Mouse (Mus musculus) midbrain, postnatal 0 days (tissue): ENCODE measurements around the gene Pagr1b. TPM values are rescaled to one million over a fixed set of nuclear protein-coding genes. Genes with fewer than 3 reads are reported as not detected.
A peak's percentile ranks its signal among the peaks of the same experiment; 100 is the strongest.

Source experiments
- ATAC-seq: fragments of 200-750 bp; cut with Nextera tagmentation; 2 replicates; pipeline ENCODE4 v1.8.0; 2017; ENCODE audit warnings: moderate number of reproducible peaks, mild to moderate bottlenecking, moderate TSS enrichment, moderate library complexity; ENCODE audit not compliant: low FRiP score
- DNase-seq: peaks from one replicate; pipeline ENCODE4 v3.0.0-alpha.2; 2015; ENCODE audit warnings: low spot score
- H3K27ac ChIP-seq: fragments of 300-500 bp; sonication (generic); 2 replicates; pipeline ENCODE4 v1.5.1; 2014; ENCODE audit warnings: low read depth, mild to moderate bottlenecking, low read length, mixed read lengths
- H3K27me3 ChIP-seq: fragments of 300-500 bp; sonication (generic); 2 replicates; pipeline ENCODE4 v1.6.1; 2014; ENCODE audit warnings: low read length, control low read depth, mixed read lengths; ENCODE audit not compliant: insufficient read depth
- H3K36me3 ChIP-seq: fragments of 300-500 bp; sonication (generic); 2 replicates; pipeline ENCODE4 v1.6.1; 2014; ENCODE audit warnings: low read length, control low read depth, mixed read lengths; ENCODE audit not compliant: insufficient read depth
- H3K4me1 ChIP-seq: fragments of 300-500 bp; sonication (generic); 2 replicates; pipeline ENCODE4 v1.6.1; 2014; ENCODE audit warnings: mild to moderate bottlenecking, control low read depth, antibody characterized with exemption, low read length, mixed read lengths; ENCODE audit not compliant: insufficient read depth
- H3K4me2 ChIP-seq: fragments of 300-500 bp; sonication (generic); 2 replicates; pipeline ENCODE4 v1.6.1; 2014; ENCODE audit warnings: low read depth, mild to moderate bottlenecking, low read length, mixed read lengths; ENCODE audit not compliant: poor library complexity, severe bottlenecking
- H3K4me3 ChIP-seq: fragments of 300-500 bp; sonication (generic); 2 replicates; pipeline ENCODE4 v1.5.1; 2014; ENCODE audit warnings: low read depth, mild to moderate bottlenecking, low read length, moderate library complexity
- H3K9ac ChIP-seq: fragments of 300-500 bp; sonication (generic); replicated peaks from 2 replicates; pipeline ENCODE4 v1.6.1; 2014; ENCODE audit warnings: mild to moderate bottlenecking, low read length, moderate library complexity, mixed read lengths; ENCODE audit not compliant: poor library complexity, severe bottlenecking
- H3K9me3 ChIP-seq: fragments of 300-500 bp; sonication (generic); 2 replicates; pipeline ENCODE4 v1.6.1; 2016; ENCODE audit warnings: low read length, control low read depth
- CTCF ChIP-seq: IDR thresholded peaks from 2 replicates; pipeline ENCODE4 v1.5.1; 2016; ENCODE audit warnings: antibody characterized with exemption, mild to moderate bottlenecking
- WGBS: fragments of 180-500 bp; shearing (Covaris S2); extraction: QIAGEN DNeasy Blood & Tissue Kit; methylation state at CpG from one replicate; pipeline ENCODE4 v1.1.7; 2014; 5-methylcytosine and 5-hydroxymethylcytosine counted together
- polyA plus RNA-seq: library from polyadenylated mRNA; unstranded; fragments of >200 nt; fragmentation: Nextera tagmentation; extraction: Ambion mirVana; gene quantifications from 2 replicates; pipeline ENCODE4 v1.2.1, GENCODE M21; 2015
- total RNA-seq: library from RNA; depleted of rRNA; stranded (reverse); fragments of >200 nt; gene quantifications from 2 replicates; pipeline ENCODE4 v1.2.3, GENCODE M21; 2014

Pagr1b gene
- total and polyA plus RNA-seq, 2 experiments from 2014 or later, result 2.4 TPM; not detected in 1

DNA sequence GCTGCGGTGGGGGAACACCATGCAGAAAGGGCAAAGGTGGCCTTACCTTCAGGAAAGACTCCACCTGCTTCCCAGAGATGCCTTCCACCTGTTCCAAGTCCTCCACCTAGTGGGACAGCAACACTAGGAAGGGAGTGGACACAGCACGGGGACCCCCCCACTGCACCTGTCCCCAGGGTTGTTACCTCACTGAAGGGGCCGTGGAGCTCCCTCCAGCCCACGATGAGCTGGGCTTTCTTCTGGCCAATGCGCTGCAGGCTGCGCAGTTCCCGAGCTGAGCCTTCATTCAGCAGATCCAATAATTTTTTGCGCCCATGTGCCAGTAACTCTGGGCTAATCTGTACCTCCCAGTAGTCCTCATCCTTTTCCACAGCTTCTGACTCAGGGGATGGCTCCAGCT, 11.6 kb upstream of the Pagr1b start:
- Histone ChIP-seq H3K27ac (peak overlapping the region; percentile 99), H3K4me3 (peak overlapping the region; percentile 90), H3K4me1 (peaks cover 21% of the 10 kb centered on the region), H3K9ac (peak overlapping the region; percentile 79), H3K4me2 (peak overlapping the region; percentile 76), H3K9me3 (no peaks in the 10 kb centered on the region), H3K27me3 (no peaks in the 10 kb centered on the region), H3K36me3 (peaks cover 8% of the 10 kb centered on the region)
- peak; percentile 11 for TF ChIP-seq CTCF
- 53% methylated on average over 8 of the region's 8 CpGs for WGBS
- no peak for DNase-seq
- no peak for ATAC-seq

GRCm38 (mm10) chr7:127026984-127027726, 10.9 kb upstream of the Pagr1b start, which contains the start of gene Maz:
Gene Maz (minus strand): TSS chr7:127027037.
- Histone ChIP-seq H3K4me2 (peak within 1 kb of the TSS; percentile 76), H3K9ac (peak within 1 kb of the TSS; percentile 96), H3K4me1 (peaks cover 21% of the 10 kb centered on the region), H3K9me3 (no peaks in the 10 kb centered on the region), H3K27ac (peak within 1 kb of the TSS; percentile 99), H3K27me3 (no peaks in the 10 kb centered on the region), H3K4me3 (peak within 1 kb of the TSS; percentile 90), H3K36me3 (peaks cover 15% of the 10 kb centered on the region)
- no peak for TF ChIP-seq CTCF
- ATAC-seq (peak; percentile 94), DNase-seq (peak; percentile 100)
- WGBS, result under 1% methylated on average over 47 of the region's 63 CpGs

GRCm38 (mm10) chr7:127026616-127026983, 10.3 kb upstream of the Pagr1b start:
- H3K27ac ChIP-seq, result peak overlapping the region; percentile 99
- H3K27me3 ChIP-seq, result no peaks in the 10 kb centered on the region
- H3K4me2 ChIP-seq, result peak overlapping the region; percentile 76
- peaks cover 15% of the 10 kb centered on the region for H3K36me3 ChIP-seq
- TF ChIP-seq CTCF, result no peak
- WGBS, result no CpG with 5 or more reads among the region's 48 CpGs
- no peak for DNase-seq
- ATAC-seq, result 0 out of 2 replicates have a peak, but pooled peaks have one; percentile 1
- no peaks in the 10 kb centered on the region for H3K9me3 ChIP-seq
- H3K4me1 ChIP-seq, result peaks cover 21% of the 10 kb centered on the region
- H3K9ac ChIP-seq, result peak overlapping the region; percentile 96
- peak overlapping the region; percentile 90 for H3K4me3 ChIP-seq

GRCm38 (mm10) chr7:127026161-127026600, 9.9 kb upstream of the Pagr1b start:
- WGBS, result under 1% methylated on average over 16 of the region's 48 CpGs
- Histone ChIP-seq H3K9ac (peak overlapping the region; percentile 96), H3K4me2 (peak overlapping the region; percentile 76), H3K27ac (peak overlapping the region; percentile 99), H3K36me3 (peaks cover 15% of the 10 kb centered on the region), H3K9me3 (no peaks in the 10 kb centered on the region), H3K4me3 (peak overlapping the region; percentile 90), H3K4me1 (peaks cover 21% of the 10 kb centered on the region), H3K27me3 (no peaks in the 10 kb centered on the region)
- DNase-seq (peak; percentile 57), ATAC-seq (0 out of 2 replicates have a peak, but pooled peaks have one; percentile 4)
- no peak for TF ChIP-seq CTCF

- peaks cover 21% of the 10 kb centered on the region for H3K4me1 ChIP-seq
These were observed 9.4 kb upstream of the Pagr1b start for GRCm38 (mm10) chr7:127025556-127026160.

More at GRCm38 (mm10) chr7:127025556-127026160, 9.4 kb upstream of the Pagr1b start:
- DNase-seq (peak; percentile 36), ATAC-seq (no peak)
- Histone ChIP-seq H3K27ac (peak overlapping the region; percentile 99), H3K9me3 (no peaks in the 10 kb centered on the region), H3K27me3 (no peaks in the 10 kb centered on the region), H3K36me3 (peaks cover 15% of the 10 kb centered on the region), H3K4me3 (peak overlapping the region; percentile 90), H3K9ac (peak overlapping the region; percentile 96), H3K4me2 (peak overlapping the region; percentile 76)
- no peak for TF ChIP-seq CTCF
- under 1% methylated on average over 39 of the region's 65 CpGs for WGBS
